Mouse (Mus musculus) lung, adult 2 months (tissue): Measurements from ENCODE around the gene Rhod. TPM values are rescaled to one million over a fixed set of nuclear protein-coding genes. Genes with fewer than 3 reads are reported as not detected.
"Not testable (repeated sequence)": the region's sequence is repeated elsewhere in the genome, so short reads cannot be mapped to it uniquely, and the experiment has no call there.

ENCODE experiments used
- DNase-seq: peaks from one replicate; pipeline ENCODE4 v3.0.0; 2022
- H3K4me1 ChIP-seq: fragments of 200-500 bp; 2 replicates; pipeline ENCODE4 v1.6.1; 2011; ENCODE audit warnings: low read length; ENCODE audit not compliant: control insufficient read depth, insufficient read depth
- H3K4me3 ChIP-seq: fragments of 200-500 bp; replicated peaks from 2 replicates; pipeline ENCODE3; 2011; ENCODE audit warnings: low read depth, mild to moderate bottlenecking, control low read depth, low read length; ENCODE audit errors: extremely low read depth
- CTCF ChIP-seq: fragments of 200-500 bp; IDR thresholded peaks from 2 replicates; pipeline ENCODE4 v1.5.1; 2011; ENCODE audit warnings: mild to moderate bottlenecking, low read length, control low read depth; ENCODE audit not compliant: insufficient read depth
- POLR2A ChIP-seq: fragments of 200-500 bp; IDR thresholded peaks from 2 replicates; pipeline ENCODE4 v1.6.1; 2011; ENCODE audit warnings: low read depth, mild to moderate bottlenecking, control low read depth, low read length, borderline replicate concordance; ENCODE audit errors: extremely low read depth
- WGBS: fragments of 180-500 bp; shearing (Covaris S2); methylation state at CpG from one replicate; pipeline ENCODE4 v1.1.7; 2018; 5-methylcytosine and 5-hydroxymethylcytosine counted together
- polyA plus RNA-seq: library from polyadenylated mRNA; depleted of rRNA; stranded (reverse); fragments of >200 nt; gene quantifications from 2 replicates; pipeline ENCODE4 v1.2.3, GENCODE M21; 2012

The Rhod gene
- polyA plus RNA-seq, 1 experiment, result 17.5 TPM

DNA sequence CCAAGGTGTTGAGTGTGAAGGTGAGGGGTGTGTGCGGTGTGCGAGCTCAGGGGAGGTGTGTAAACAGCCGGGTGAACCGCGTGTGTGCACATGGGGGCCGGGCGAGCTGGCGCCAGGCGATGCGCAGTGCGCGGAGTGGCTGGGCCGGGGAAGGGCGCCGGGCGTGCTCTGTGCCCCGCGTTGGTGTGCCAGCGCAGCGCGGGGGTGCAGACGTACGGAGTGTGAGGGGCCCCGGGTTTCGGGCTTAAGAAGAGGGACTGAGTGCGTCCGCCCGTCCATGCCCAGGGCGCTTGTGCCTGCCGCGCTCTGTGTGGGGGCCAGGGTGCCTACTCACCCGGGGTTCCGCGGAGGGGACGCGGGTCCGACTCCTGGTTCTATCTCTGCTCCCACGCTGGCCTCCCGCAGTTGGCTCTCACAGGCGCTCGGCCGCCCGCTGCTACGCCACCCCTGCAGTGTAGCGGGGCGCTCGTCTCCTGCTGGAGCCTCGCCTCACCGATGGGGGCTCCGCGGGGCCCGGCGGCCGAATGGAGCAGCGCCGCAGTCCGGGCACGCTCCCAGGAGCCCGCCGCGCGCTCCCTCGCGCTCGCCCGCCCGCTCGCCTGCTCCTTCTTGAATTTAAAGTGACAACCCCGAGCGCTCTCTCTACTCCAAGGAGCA, 37.5 kb upstream of the Rhod start:
- peak; percentile 31 for DNase-seq
- Histone ChIP-seq H3K4me3 (no peak overlapping the region), H3K4me1 (peaks cover 4% of the 10 kb centered on the region; the same call in 1 of the 2 replicates)
- no peak for TF ChIP-seq CTCF
- no peak for TF ChIP-seq POLR2A
- 1% methylated on average over 70 of the region's 70 CpGs for WGBS

DNA sequence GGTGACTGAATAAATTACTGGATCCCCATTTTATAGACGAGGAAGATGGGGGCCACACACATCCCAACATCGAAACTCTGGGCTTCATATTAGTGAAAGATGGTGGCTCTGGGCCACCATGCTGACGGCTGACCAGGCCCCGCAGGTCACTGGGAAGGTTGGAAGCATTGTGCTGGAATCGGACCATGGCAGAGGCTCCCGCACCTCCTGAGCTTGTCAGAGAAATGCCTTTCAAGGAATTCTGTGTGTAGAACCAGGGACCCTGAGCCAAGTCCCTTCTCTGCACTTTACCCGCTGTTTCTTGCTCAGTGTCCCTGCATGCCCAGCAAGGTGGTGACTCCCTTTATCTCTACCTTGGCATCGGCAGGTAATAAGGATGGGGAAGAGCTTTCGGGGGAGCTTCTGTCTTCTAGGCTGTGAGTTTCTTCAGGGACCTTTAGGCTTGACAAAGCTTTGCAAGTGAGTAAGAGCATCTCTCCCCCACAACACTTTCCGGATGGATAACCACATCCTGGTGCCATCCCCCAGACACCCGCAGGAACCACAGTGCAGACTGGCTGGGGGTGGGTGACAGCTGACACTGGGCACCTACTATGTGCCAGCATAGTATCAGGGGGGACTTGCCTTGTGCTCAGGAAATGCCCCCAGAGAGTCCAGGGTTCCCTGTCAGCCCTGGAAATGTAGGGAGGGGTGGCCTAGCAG, 36.1 kb upstream of the Rhod start:
- no peak overlapping the region for H3K4me3 ChIP-seq
- 81% methylated on average over 11 of the region's 11 CpGs for WGBS
- peaks cover 4% of the 10 kb centered on the region; the same call in 1 of the 2 replicates for H3K4me1 ChIP-seq
- DNase-seq, result no peak
- TF ChIP-seq CTCF (no peak), POLR2A (no peak)

DNA sequence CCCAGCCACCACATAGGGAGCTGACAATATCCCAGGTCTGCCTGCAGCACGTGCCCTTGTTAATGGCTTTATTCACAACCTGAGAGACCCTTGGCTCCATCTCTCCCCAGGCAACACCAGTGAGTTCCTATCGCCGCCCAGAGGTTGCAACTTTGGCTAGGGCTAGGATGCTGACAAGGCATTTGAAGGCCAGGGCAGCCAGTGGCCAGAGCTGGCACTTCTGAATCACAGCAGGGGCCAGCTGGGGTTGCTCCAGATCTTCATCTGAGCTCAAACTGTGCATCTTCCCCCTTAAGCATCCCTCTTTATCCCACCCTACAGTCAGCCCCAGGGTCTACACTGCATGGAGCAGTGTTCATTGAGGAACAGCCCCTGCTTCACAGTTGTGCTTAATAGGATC, 35.5 kb upstream of the Rhod start:
- H3K4me1 ChIP-seq, result peaks cover 4% of the 10 kb centered on the region; the same call in 1 of the 2 replicates
- 74% methylated on average over 3 of the region's 3 CpGs for WGBS
- H3K4me3 ChIP-seq, result no peak overlapping the region
- no peak for TF ChIP-seq POLR2A
- no peak for TF ChIP-seq CTCF
- DNase-seq, result no peak

DNA sequence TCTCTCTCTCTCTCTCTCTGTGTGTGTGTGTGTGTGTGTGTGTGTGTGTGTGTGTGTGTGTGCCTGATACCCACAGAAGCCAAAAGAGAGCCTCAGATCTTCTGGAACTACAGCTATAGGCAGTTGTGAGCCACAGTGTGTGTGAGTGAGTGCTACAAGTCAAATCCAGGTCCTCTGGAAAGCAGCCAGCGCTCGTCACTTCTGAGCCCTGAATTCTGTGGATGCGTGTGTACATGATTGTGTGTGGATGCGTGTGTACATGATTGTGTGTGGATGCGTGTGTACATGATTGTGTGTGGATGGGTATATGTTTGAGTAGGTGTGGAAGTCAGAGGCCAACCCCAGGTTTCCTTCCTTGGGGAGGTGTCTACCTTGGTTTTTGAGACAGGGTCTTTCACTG, 34.3 kb upstream of the Rhod start:
- TF ChIP-seq CTCF, result no peak
- TF ChIP-seq POLR2A, result no peak
- Histone ChIP-seq H3K4me3 (no peak overlapping the region), H3K4me1 (peaks cover 4% of the 10 kb centered on the region; the same call in 1 of the 2 replicates)
- 85% methylated on average over 5 of the region's 5 CpGs for WGBS
- DNase-seq, result no peak

DNA sequence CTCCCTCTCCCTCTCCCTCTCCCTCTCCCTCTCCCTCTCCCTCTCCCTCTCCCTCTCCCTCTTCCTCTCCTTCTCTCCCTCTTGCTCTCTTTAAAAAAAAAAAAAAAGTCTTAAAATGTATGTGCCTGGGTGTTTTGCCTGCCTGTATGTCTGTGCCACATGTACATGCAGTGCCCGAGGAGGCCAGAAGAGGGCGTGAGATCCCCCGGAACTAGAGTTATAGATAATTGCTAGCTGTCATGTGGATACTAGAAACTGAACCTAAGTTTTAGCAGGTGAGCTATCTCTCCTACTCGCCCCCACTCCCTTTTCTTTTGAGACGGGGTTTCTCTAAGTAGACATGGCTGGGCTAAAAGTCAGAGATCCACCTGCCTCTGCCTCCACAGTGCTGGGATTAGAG, 29.1 kb upstream of the Rhod start:
- no peak for DNase-seq
- WGBS, result 42% methylated on average over 5 of the region's 5 CpGs
- Histone ChIP-seq H3K4me3 (no peak overlapping the region), H3K4me1 (no peaks in the 10 kb centered on the region)
- TF ChIP-seq CTCF (0 out of 2 replicates have a peak, but pooled peaks have one; percentile 30), POLR2A (no peak)

DNA sequence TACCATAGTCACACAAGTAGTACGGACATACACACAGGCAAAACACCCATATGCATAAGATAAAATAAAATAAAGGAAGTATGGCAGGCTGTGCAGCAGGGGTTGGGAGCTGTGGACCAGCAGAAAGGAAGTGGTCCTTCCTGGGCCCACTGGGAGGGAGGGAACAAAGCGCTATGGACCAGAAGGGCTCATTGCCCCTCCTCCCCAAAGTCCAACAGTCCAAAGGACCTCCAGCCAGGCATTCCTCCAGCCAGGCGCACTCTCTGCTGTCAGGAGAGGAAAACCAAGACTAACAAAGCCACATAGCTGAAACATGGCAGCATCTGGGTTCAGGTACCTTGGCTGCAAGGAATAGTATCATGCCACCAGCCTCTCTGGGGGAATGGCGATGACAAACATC, 25.4 kb upstream of the Rhod start:
- no peak for TF ChIP-seq POLR2A
- TF ChIP-seq CTCF, result no peak
- DNase-seq, result no peak
- H3K4me1 ChIP-seq, result no peaks in the 10 kb centered on the region
- no peak overlapping the region for H3K4me3 ChIP-seq
- WGBS, result 80% methylated on average over 4 of the region's 4 CpGs

DNA sequence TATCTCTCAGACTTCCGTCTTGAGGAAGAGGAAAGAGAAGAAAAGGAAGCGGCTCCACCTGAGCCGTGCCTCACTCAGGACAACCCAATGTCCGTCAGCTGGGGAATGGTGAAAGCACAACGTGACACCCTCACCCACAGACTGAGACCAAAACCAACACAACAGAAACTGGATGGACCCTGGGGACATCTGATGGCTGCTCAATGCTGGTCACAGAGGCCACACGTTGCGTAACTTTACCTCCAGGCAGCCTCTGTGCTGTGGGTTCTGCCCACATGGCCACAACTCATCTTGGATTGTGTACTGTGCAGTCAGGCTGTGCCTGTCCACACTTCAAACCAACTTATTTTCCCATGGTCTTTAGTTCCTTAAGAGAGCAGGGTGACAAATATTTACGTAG, 22.7 kb upstream of the Rhod start:
- no peak for TF ChIP-seq CTCF
- TF ChIP-seq POLR2A, result no peak
- H3K4me1 ChIP-seq, result no peaks in the 10 kb centered on the region
- no peak for DNase-seq
- H3K4me3 ChIP-seq, result no peak overlapping the region
- 63% methylated on average over 8 of the region's 8 CpGs for WGBS

DNA sequence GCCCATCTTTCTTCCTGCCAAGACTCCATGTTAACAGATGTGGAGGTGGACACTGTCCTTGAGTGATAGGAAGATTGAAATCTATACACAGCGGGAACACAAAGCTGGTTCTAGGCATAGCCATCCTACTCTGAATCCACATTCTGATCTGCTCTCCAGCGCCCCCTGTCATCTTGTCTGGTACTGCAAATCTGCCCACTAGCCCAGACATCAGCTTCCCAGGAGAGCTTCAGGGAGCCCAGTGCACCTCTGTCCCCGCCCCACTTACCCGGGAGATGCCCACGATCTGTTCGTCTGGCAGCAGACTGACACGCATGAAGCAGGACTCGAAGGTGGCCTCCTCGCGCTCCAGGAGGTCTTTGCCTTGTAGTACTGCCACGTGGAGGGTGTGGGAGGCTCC, 17.0 kb upstream of the Rhod start:
- 14% methylated on average over 11 of the region's 11 CpGs for WGBS
- Histone ChIP-seq H3K4me3 (no peak overlapping the region), H3K4me1 (no peaks in the 10 kb centered on the region)
- peak; percentile 67 for DNase-seq
- TF ChIP-seq POLR2A (no peak), CTCF (peak; percentile 63)

DNA sequence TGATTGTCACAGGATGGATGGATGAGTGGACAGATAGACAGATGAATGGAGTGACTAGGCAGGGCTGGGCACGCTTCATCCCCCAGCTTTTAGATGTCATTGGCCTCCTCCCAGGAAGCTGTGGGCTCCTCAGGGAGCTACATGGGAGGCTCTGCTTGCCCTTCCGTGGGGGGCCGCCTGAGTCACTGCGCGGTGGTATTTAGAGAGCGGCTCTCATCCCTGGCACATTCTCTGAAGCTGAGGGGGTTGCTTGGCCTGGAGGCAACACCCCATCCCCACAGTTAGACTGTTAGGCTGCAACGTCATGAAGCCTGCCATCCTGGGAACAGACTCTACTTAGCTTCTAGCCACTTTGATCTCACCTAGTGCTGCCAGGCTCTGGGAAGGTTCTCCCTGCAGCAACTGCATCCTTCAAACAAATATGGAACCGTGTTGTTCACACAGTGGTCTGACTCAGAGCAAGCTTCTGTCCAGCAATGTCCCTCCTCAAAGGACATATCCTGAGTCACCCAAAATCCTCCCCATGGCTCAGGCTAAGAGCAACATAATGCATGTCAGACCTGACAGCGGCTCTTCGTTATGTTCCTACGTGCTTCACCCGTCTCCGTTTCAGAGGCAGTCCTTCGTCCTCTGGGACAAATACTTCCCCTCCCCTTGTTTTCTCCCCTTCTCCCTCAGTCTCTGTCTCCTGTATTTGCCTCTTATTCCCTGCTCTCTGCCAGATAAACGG, 16.0 kb upstream of the Rhod start:
- TF ChIP-seq CTCF, result no peak
- no peak for TF ChIP-seq POLR2A
- no peak for DNase-seq
- Histone ChIP-seq H3K4me1 (no peaks in the 10 kb centered on the region), H3K4me3 (no peak overlapping the region)
- 78% methylated on average over 15 of the region's 15 CpGs for WGBS

DNA sequence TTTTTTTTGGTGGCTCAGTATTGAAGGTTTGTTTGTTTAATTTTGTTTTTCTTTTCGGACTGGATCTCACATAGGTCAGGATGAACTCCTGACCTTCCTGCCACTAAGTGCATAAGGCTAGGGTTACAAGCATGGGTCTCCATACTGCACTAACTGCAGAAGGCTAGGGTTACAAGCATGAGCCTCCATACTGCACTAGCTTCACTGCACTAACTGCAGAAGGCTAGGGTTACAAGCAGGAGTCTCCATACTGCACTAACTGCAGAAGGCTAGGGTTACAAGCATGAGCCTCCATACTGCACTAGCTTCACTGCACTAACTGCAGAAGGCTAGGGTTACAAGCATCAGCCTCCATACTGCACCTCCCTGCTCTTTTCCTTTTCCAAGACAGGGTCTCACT, 14.8 kb upstream of the Rhod start:
- DNase-seq, H3K4me1 ChIP-seq, H3K4me3 ChIP-seq: not testable (repeated sequence)
- WGBS, result 22% methylated on average over 1 of the region's 1 CpGs
